Mouse (Mus musculus) A20 (cell line): ENCODE data around the gene Kif12.

ENCODE experiments used
- DNase-seq: peaks from one replicate; pipeline ENCODE4 v3.0.0-alpha.2; 2011; ENCODE audit warnings: low read depth, low spot score

Kif12 gene

DNA sequence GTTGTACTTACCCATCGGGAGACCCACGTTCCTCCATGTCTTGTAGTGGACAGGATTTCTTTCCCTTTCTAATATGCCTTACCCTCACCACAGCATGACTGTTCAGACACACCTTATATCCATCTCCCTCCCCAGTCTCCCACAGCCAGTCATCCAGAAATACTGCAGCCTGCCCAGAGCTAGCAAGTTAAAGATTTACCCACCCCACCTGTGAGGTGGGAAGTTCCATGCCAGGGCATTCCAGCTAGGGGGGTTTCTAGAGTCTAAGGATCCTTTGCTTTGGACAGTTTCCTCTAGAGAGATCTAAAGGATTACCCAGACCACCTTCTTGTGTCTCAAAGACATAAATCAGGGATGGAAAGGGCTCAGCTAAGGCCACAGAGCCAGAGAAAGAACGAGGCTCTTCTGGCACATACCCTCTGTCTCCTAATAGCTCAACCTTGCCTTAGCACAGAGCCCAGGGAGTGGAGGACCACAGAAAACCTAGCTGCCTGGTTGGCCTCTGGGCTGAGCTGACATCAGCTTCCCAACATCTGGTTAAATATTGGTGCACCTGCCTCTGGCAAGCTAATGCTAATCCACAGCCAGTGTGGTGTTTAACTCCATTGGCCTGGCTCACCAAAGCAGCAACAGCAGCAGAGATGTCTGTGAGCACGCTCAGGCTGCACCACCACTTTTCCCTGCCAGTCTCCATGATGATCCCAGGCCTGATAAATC is at the start of gene Kif12:
Gene Kif12, minus strand, starts transcription at position 163 of the 717 bp plus-strand sequence.
- DNase-seq, result no peak

GRCm38 (mm10) chr4:63221096-63221958 is 49.4 kb upstream of the Kif12 start:
- no peak for DNase-seq

GRCm38 (mm10) chr4:63219635-63220034 is 47.7 kb upstream of the Kif12 start:
- no peak for DNase-seq

- DNase-seq, result no peak
These were observed 47.1 kb upstream of the Kif12 start for GRCm38 (mm10) chr4:63219059-63219458.

DNA sequence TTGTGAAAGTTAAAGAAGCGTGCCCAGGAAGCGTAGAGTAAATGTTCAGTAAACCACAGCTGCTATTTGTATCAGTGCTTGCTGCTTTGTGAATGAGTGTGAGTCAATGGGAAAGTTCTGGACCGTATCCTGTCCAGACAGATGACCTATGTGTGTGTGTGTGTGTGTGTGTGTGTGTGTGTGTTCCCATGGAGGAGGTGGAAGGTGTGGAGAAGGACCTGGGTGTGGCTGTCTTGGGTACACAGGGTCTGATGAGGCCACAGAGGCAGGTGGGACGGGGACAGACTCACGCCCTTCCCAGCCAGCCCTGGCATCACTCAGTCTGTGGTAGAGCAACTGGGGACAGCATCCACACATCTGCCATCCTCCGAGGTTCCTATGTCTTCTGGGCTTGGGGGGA is 45.6 kb upstream of the Kif12 start:
- peak; percentile 29 for DNase-seq

DNA sequence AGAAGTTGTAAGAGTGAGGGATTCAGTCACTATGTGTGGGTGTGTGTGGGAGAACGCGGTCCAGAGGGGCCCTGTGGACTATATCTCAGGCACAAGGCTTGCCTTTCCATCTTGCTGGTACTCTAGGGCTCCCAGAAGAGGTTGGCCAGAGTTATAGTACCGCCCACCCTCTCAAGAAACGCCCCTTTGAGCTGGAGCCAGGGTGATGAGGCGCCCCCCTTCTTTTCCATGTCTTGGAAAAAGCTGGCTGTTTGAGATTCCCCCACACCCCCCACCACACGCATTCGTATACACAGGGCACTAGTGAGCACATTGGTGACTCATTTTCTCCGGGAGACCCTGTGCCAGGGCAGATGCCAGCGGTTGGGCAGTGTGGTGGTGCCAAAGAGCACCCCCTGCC is 44.6 kb upstream of the Kif12 start:
- DNase-seq, result no peak

- no peak for DNase-seq
These were observed 44.1 kb upstream of the Kif12 start for GRCm38 (mm10) chr4:63215993-63216531.

DNA sequence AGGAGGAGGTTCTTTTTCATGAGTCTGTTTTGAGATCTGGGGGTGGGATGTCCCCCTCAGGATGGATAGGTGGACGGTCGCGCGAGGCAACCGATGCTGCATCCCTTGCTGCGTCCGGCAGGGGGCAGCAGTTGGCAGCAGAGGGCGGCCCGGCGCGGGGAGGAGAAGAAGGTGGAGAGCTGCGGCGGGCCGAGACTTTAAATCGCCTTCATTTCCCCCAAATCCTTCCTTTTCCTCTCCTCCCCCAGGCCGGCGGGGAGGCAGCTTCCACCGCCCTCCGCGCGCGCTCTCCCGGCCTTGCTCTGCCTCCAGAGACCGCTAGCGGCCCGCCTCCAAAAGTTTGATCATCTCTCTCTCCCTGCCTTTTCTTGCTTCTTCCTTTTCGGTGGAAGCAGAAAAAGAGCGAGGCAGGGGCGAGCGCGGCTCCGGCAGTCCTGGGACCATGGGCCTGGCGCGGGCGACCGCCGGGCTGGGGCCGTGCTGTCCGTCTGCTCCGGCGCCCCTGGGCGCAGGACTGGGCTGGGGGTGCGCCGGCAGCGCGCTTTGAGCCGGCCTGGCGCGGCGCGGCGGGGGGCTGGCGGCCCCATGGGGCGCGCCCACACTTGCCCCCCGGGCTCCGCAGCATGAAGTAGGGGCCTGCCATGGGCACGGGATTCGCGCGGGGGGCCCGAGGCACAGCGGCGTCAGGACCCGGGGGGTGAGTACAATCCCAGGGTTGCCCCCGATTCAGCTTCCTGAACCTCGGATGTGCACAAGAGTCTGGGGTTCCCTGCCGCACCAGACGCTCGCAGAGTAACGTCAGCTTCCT is 43.5 kb upstream of the Kif12 start:
- DNase-seq, result peak; percentile 43

- no peak for DNase-seq
These were observed 42.1 kb upstream of the Kif12 start, which contains the start of gene Col27a1 for GRCm38 (mm10) chr4:63213907-63214621. TSS of gene Col27a1 (plus strand) at chr4:63214004.

DNA sequence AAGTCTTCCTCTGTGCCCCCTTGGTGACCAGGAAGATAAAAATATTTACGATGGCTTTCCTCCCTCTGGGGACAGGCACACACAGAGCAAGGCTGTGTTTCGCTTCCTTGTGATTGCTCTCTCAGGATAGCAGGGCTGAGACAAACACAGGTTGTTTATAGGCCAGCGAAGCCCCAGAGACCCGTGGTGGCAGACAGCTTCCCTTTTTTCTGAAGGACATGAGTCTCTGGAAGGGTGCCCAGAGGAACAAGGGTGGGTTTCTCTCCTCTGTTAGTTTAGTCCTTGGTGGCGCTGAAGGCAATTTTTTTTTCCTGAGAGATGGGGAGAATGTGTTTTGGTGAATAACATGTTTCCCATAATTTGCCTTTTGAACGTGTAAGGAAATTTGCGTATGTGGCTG is 33.7 kb upstream of the Kif12 start:
- DNase-seq, result peak; percentile 51

- DNase-seq, result no peak
These were observed 31.9 kb upstream of the Kif12 start for GRCm38 (mm10) chr4:63203874-63204273.

- no peak for DNase-seq
These were observed 27.4 kb upstream of the Kif12 start for GRCm38 (mm10) chr4:63199366-63199765.

GRCm38 (mm10) chr4:63194366-63194765 is 22.4 kb upstream of the Kif12 start:
- DNase-seq, result no peak

DNA sequence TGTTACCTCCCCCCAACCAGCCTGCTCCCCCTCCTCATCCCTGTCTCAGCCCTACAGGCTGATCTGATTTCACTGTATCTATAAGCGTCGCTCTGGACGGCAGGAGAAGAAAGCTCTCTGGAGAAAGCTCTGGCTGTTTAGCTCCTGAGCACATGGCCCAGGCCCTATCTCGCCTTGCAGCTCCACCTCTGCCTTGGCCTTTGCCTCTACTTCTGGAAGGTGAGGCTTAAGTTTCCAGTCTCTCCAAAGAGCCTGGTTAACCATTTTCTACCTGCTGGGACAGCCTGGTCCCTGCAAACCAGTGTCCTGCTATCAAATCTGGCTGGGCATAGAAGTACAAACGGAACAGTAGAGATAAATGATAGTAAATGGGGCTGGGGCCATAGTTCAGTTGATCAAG is 19.7 kb upstream of the Kif12 start:
- DNase-seq, result no peak

DNA sequence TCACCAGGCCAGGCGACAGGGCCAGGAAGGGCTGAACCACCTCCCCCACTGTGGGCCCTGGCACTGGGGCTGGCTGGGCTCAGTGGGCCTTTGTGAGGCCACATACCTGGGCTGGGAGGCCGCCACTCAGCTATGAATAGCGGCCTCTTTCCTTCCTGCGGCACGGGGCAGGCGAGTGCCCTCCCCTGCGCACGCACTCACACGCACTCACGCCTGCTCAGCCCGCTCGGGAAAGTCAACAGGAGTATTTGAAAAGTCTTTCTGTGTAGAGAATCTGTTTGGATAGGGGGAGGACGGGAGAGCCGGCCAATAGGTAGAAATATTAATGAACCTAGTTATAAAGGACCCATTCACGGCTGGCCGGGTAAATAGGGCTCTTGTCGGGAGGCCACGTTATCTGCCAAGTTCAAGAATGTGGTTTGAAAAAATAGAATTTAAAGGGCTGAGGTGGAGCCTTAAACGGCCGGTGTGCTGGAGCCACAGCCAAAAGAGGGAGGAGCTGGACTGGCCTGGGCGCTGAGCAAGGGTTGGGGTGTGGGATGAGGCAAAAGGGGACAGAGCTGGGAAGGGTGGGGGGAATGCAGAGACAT is 14.4 kb upstream of the Kif12 start:
- no peak for DNase-seq

DNA sequence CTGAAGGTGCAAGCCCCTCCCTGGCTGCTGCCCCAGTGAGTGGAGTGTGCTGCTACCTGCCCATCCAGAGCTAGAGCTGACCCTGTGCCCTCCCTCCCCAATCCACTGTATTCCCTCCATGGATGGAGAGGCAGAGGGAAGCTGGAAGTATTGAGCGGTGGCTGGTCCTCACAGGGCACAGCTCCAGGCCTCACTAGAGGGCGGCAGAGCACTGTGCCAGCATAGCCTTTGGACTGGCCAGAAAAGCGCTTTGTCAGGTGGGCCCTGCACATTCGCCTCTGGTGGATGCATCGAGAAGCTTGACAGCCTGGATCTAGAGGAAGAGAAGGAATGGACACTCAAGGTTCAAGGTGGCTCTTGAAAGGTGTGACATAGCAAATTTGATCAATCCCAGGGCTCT is 9.6 kb upstream of the Kif12 start:
- DNase-seq, result peak; percentile 30

GRCm38 (mm10) chr4:63171122-63171521 is 809 bp downstream of the Kif12 start:
- no peak for DNase-seq

DNA sequence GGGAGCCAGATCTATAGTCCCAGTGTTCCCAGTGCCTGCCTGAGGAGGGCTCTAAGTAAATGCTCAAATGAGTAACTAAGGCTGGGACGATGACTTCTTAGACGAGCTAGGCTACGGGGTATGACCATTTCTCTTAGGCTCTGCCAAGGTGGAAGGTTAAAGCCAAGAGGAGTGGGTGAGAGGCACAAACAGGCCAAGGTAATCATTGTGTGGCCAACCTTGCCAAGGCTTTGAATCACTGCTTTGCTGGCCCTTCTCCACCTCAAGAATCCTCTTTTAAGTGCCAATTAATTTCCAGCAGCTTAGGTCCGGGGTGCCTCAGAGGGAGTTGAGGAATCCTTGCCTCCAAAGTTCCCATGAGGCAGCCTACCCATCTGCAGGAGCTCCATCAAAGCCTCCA is 1.9 kb downstream of the Kif12 start:
- DNase-seq, result no peak

DNA sequence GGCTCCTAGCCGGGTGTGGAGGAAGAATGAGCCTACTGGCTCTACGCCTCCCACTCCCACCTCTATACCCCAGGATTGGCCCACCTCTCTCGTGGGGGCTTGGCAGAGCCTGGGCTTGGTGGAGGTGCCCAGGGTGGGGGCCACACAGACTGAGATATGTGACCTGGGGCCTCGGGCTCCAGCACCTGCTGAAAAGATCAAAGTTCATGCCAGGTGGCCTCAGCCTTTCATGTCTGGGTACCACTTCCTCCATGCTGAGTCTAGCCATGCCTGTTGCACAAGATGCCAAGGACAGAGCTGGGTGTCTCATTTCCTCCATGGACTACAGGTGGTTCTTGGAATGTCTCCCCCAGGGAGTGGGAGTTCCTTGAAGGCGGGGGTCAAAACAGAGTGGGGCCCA is 5.6 kb downstream of the Kif12 start:
- DNase-seq, result no peak

- no peak for DNase-seq
These were observed 6.3 kb downstream of the Kif12 start for GRCm38 (mm10) chr4:63165636-63166035.
